Mouse (Mus musculus) hindbrain, embryonic 11.5 days (tissue): Measurements from ENCODE around the gene Gfod1. TPM values are rescaled to one million over a fixed set of nuclear protein-coding genes. Genes with fewer than 3 reads are reported as not detected.

ENCODE experiments used
- ATAC-seq: fragments of 200-750 bp; cut with Nextera tagmentation; 2 replicates; pipeline ENCODE4 v1.8.0; 2017; ENCODE audit warnings: mild to moderate bottlenecking, moderate TSS enrichment, moderate library complexity; ENCODE audit not compliant: low FRiP score
- DNase-seq: peaks from one replicate; pipeline ENCODE4 v3.0.0-alpha.2; 2015; ENCODE audit warnings: low spot score
- H3K27ac ChIP-seq: fragments of 300-500 bp; sonication (generic); 2 replicates; pipeline ENCODE4 v1.5.1; 2014; ENCODE audit warnings: mild to moderate bottlenecking, low read depth, low read length
- H3K27me3 ChIP-seq: fragments of 300-500 bp; sonication (generic); 2 replicates; pipeline ENCODE4 v1.6.1; 2014; ENCODE audit warnings: mild to moderate bottlenecking, low read length, moderate library complexity, mixed read lengths; ENCODE audit not compliant: control insufficient read depth, insufficient read depth
- H3K36me3 ChIP-seq: fragments of 300-500 bp; sonication (generic); 2 replicates; pipeline ENCODE4 v1.6.1; 2014; ENCODE audit warnings: mild to moderate bottlenecking, low read length, moderate library complexity, mixed read lengths; ENCODE audit not compliant: control insufficient read depth, insufficient read depth
- H3K4me1 ChIP-seq: fragments of 300-500 bp; sonication (generic); replicated peaks from 2 replicates; pipeline ENCODE4 v1.6.1; 2014; ENCODE audit warnings: low read length, mixed read lengths; ENCODE audit not compliant: control insufficient read depth, insufficient read depth
- H3K4me2 ChIP-seq: fragments of 300-500 bp; sonication (generic); replicated peaks from 2 replicates; pipeline ENCODE4 v1.6.1; 2014; ENCODE audit warnings: mild to moderate bottlenecking, low read depth, low read length
- H3K4me3 ChIP-seq: fragments of 300-500 bp; sonication (generic); 2 replicates; pipeline ENCODE4 v1.5.1; 2014; ENCODE audit warnings: low read depth, low read length
- H3K9ac ChIP-seq: fragments of 300-500 bp; sonication (generic); 2 replicates; pipeline ENCODE4 v1.6.1; 2014; ENCODE audit warnings: low read depth, low read length
- H3K9me3 ChIP-seq: fragments of 300-500 bp; sonication (generic); 2 replicates; pipeline ENCODE4 v1.6.1; 2016; ENCODE audit warnings: low read length; ENCODE audit not compliant: control insufficient read depth
- WGBS: fragments of 180-500 bp; shearing (Covaris S2); extraction: QIAGEN DNeasy Blood & Tissue Kit; methylation state at CpG from one replicate; pipeline ENCODE4 v1.1.7; 2014; 5-methylcytosine and 5-hydroxymethylcytosine counted together
- polyA plus RNA-seq: library from polyadenylated mRNA; unstranded; fragments of >200 nt; fragmentation: Nextera tagmentation; extraction: Ambion mirVana; gene quantifications from 2 replicates; pipeline ENCODE4 v1.2.1, GENCODE M21; 2014

Gfod1 gene
- polyA plus RNA-seq, 1 experiment from 2014 or later, result 0.77 TPM

DNA sequence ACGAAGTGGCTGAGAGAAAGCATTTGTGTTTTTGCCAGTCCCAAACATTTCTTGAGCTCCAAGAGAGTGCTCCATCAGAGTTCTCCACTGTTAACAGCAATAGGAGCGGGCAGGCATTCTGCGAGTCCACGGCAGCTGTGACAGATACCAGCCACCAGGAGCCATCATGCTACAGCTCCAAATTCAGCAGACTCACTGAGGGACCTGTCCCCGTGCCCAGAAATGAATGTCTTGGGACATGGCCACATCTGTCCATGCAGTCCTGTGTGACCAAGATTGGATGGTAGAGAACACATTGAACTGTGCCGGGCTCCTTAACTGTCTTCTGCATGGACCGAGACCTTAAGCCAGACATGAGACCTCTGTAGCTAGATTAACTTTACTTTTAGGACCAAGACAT is 100.7 kb downstream of the Gfod1 start:
- ATAC-seq (no peak), DNase-seq (no peak)
- H3K9ac ChIP-seq, result no peak overlapping the region
- H3K4me1 ChIP-seq, result no peaks in the 10 kb centered on the region
- no peaks in the 10 kb centered on the region for H3K9me3 ChIP-seq
- H3K36me3 ChIP-seq, result no peaks in the 10 kb centered on the region
- H3K4me3 ChIP-seq, result no peak overlapping the region
- 88% methylated on average over 7 of the region's 7 CpGs for WGBS
- no peak overlapping the region for H3K4me2 ChIP-seq
- H3K27ac ChIP-seq, result no peak overlapping the region
- no peaks in the 10 kb centered on the region for H3K27me3 ChIP-seq

DNA sequence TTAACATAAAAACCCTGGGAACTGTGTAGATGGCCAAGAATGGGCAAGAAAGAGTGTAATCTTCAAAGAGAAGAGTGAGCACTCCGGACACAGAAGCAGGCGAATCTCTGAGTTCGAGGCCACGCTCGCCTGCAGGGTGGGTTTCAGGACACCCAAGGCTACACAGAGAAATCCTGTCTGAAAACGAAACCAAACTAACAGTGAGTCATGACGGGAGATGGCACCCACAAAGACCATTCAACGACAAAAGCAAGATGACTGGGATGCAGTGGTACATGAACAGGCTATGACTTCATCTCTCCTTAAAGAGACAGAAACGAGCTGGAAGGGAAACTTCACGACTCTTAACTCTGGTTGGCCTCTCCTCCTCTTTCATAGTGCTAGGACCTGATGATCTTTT is 101.6 kb downstream of the Gfod1 start:
- Histone ChIP-seq H3K4me3 (no peak overlapping the region), H3K36me3 (no peaks in the 10 kb centered on the region), H3K9ac (no peak overlapping the region), H3K4me1 (no peaks in the 10 kb centered on the region), H3K9me3 (no peaks in the 10 kb centered on the region), H3K27me3 (no peaks in the 10 kb centered on the region), H3K27ac (no peak overlapping the region), H3K4me2 (no peak overlapping the region)
- ATAC-seq (no peak), DNase-seq (no peak)
- 87% methylated on average over 10 of the region's 10 CpGs for WGBS

DNA sequence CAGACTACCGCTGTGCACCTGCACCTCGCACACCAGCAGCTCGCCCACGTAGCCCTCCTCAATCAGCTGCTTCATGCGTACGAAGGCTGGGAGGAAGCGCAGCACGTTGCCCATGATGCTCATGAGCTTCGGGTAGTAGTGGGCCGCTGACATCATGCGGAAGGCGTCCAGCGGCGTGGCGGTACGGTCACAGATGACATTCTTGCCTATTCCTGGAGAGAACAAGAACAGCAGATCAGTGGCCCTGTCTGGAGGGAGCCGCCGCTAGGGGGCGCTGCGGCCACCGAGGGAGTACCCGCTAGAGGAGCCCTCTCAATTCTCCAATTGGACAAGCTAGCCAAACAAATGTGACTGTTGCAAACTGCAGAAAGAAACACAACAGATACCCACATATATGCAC is 102.9 kb downstream of the Gfod1 start:
- Histone ChIP-seq H3K36me3 (no peaks in the 10 kb centered on the region), H3K9me3 (no peaks in the 10 kb centered on the region), H3K27me3 (no peaks in the 10 kb centered on the region), H3K27ac (no peak overlapping the region), H3K4me1 (no peaks in the 10 kb centered on the region), H3K4me2 (no peak overlapping the region), H3K4me3 (no peak overlapping the region), H3K9ac (no peak overlapping the region)
- ATAC-seq (no peak), DNase-seq (peak; percentile 75)
- 44% methylated on average over 22 of the region's 22 CpGs for WGBS

DNA sequence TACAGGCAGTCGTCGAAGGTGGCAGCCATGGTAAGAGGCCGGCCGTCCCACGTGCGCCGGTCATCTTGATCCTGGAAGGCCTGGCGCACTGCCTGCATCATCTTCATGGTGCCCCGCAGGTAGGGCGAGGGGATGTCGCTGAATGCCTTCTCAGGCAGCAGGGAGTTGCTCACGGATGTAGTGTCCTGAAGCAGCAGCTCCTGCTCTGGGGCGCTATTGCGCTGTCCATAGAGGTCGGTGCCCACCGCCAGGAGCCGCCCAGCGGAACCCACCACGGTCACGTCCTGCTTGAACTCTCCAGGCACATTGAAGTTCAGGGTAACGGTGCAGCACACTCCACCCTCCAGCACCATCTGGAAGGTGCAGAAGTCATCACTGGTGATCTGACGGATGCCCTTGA is 103.5 kb downstream of the Gfod1 start:
- 69% methylated on average over 22 of the region's 22 CpGs for WGBS
- no peak for ATAC-seq
- no peak for DNase-seq
- Histone ChIP-seq H3K9ac (no peak overlapping the region), H3K27ac (no peak overlapping the region), H3K4me2 (no peak overlapping the region), H3K27me3 (no peaks in the 10 kb centered on the region), H3K9me3 (no peaks in the 10 kb centered on the region), H3K4me3 (no peak overlapping the region), H3K4me1 (no peaks in the 10 kb centered on the region), H3K36me3 (no peaks in the 10 kb centered on the region)

DNA sequence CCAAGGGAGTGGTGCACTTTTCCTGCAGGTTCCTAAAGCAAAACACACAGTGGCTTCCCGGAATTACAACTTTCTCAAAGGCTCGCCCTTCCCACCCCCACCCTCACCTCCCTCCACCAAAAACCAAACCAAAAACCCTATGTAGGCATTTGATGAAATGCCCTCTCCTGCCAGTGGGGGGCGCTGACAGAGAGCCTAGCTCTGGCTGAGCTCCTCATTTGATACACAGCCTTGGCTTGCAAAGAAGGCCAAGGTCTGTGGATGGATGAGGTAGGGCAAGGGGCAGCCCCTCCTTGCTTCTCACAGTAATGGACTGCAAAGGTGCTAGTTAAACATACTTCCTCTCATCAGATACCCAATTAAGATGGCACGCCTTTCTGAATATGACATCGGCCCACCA is 104.2 kb downstream of the Gfod1 start:
- no peak overlapping the region for H3K4me2 ChIP-seq
- no peaks in the 10 kb centered on the region for H3K4me1 ChIP-seq
- no peak overlapping the region for H3K9ac ChIP-seq
- ATAC-seq (no peak), DNase-seq (peak; percentile 45)
- H3K4me3 ChIP-seq, result no peak overlapping the region
- no peaks in the 10 kb centered on the region for H3K36me3 ChIP-seq
- no peak overlapping the region for H3K27ac ChIP-seq
- H3K27me3 ChIP-seq, result no peaks in the 10 kb centered on the region
- 74% methylated on average over 5 of the region's 5 CpGs for WGBS
- no peaks in the 10 kb centered on the region for H3K9me3 ChIP-seq

DNA sequence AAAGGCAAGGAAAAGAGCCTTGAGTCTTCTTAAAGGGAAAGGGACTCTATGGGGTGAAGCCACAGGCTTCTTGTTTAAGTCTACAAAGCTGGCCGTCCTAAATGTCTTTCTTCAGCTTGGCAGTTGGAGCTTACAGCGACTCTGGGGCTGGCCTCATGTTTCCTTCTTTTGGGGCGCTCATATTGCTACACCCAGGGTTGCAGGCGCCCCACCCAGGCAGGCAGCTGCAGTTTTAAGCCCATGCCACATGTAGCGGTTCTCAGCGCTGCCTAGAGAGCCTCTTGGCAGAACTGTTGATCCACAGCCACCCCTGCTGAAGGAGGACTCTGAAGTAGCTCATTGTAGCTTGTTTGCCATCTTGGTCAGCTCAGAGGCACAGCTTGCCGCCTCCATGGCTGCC is 104.7 kb downstream of the Gfod1 start:
- no peak overlapping the region for H3K4me2 ChIP-seq
- H3K36me3 ChIP-seq, result no peaks in the 10 kb centered on the region
- DNase-seq (no peak), ATAC-seq (no peak)
- no peaks in the 10 kb centered on the region for H3K27me3 ChIP-seq
- WGBS, result 86% methylated on average over 7 of the region's 7 CpGs
- no peak overlapping the region for H3K4me3 ChIP-seq
- H3K4me1 ChIP-seq, result no peaks in the 10 kb centered on the region
- H3K9ac ChIP-seq, result no peak overlapping the region
- H3K27ac ChIP-seq, result no peak overlapping the region
- H3K9me3 ChIP-seq, result no peaks in the 10 kb centered on the region

DNA sequence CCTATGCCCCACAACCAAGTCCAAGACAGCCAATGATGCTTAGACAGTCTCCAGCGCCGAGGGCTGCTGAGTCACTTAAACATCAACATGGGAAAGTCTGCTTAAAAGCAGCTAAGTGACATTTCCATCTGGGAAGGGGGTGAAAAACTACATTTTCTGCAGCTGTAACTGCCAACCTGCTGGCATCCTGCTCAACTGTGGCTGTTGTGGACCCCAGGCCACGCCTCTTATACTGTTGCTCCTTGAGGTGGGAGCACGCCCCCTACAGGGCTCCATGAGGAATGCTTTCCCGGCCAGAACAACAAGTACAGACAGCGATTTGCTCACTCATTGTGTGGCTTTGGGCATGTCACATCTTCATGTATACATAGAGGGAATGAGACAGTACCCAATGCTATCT is 106.8 kb downstream of the Gfod1 start:
- 54% methylated on average over 6 of the region's 6 CpGs for WGBS
- no peak for DNase-seq
- no peaks in the 10 kb centered on the region for H3K36me3 ChIP-seq
- no peak overlapping the region for H3K4me2 ChIP-seq
- no peaks in the 10 kb centered on the region for H3K9me3 ChIP-seq
- no peak overlapping the region for H3K27ac ChIP-seq
- no peak for ATAC-seq
- H3K4me3 ChIP-seq, result no peak overlapping the region
- no peak overlapping the region for H3K9ac ChIP-seq
- H3K4me1 ChIP-seq, result no peaks in the 10 kb centered on the region
- no peaks in the 10 kb centered on the region for H3K27me3 ChIP-seq

DNA sequence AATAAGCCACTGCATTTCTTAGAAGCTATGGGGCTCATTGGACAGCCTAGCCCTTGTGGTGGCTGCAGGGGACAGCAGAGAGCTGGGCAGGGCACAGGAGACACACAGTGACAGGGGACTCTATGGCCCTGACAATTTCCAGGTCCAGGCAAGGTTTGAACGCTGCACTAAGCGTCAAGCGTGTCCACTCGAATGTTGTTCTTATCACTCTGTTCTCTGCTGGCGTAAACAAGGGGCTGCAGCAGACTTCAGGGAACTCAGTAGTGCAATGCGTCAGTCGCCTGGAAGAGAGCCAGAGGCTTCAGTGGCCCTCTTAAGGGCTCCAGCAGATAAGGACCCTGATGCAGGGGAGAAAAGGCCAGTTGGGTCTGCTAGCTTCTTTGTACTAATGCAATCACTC is 108.0 kb downstream of the Gfod1 start:
- no peak overlapping the region for H3K27ac ChIP-seq
- no peaks in the 10 kb centered on the region for H3K27me3 ChIP-seq
- H3K4me2 ChIP-seq, result no peak overlapping the region
- 77% methylated on average over 7 of the region's 7 CpGs for WGBS
- no peak overlapping the region for H3K4me3 ChIP-seq
- H3K9ac ChIP-seq, result no peak overlapping the region
- H3K36me3 ChIP-seq, result no peaks in the 10 kb centered on the region
- H3K9me3 ChIP-seq, result no peaks in the 10 kb centered on the region
- ATAC-seq (no peak), DNase-seq (no peak)
- no peaks in the 10 kb centered on the region; the same call in 1 of the 2 replicates for H3K4me1 ChIP-seq

DNA sequence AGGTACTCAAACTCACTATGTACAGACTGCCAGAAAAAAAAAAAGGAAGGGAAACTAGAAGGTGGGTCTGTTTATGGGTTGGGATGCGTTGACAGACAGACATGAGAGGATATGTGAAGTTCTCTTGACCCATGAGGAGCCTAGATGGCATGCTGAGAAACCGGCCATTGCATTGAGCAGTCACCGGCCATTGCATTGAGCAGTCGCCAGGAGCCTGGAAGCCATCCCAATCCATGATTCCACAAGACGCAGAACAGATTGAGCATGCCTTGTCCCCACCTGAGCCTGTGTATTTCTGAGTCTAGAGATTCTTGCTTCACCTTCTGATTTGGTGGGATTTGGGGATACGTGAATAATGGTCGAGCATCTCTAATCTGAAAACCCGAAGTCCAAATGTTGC is 110.0 kb downstream of the Gfod1 start:
- Histone ChIP-seq H3K27ac (no peak overlapping the region), H3K27me3 (no peaks in the 10 kb centered on the region), H3K9ac (no peak overlapping the region), H3K4me1 (no peaks in the 10 kb centered on the region; the same call in 1 of the 2 replicates), H3K36me3 (no peaks in the 10 kb centered on the region), H3K4me2 (no peak overlapping the region), H3K9me3 (no peaks in the 10 kb centered on the region), H3K4me3 (no peak overlapping the region)
- DNase-seq (no peak), ATAC-seq (no peak)
- 91% methylated on average over 8 of the region's 8 CpGs for WGBS
